ENCODE assay signal across 12 mouse cellular contexts in the genomic region with DNA sequence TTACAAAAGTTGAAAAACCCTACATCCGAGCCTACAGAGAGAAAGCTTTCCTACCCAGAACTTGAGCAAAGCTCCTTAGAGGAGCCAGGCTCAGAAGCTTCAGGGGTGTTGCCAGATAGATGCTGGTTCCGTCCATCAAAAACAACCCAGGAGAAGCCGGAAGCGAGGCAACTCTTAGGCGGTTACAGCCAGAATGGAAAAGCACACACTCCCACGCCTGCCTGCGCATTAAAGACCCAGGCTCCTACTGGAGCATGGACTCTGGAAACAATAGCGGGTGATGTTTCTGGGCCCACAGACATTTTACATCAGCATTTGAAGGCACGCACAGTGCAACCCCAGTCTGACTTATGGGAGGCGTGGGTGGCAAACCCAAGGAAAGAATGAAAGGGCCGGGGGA. TPM values are rescaled to one million over a fixed set of nuclear protein-coding genes. Genes with fewer than 3 reads are reported as not detected.
DNase-seq lines count a peak whose midpoint lies in the region; ATAC-seq and TF ChIP-seq lines count a peak whose summit lies in the region.
"Had no signal": no experiment of that assay in that cellular context is flagged by ENCODE, and none has a peak within 500 bp of the region (broad histone marks: within the 10 kb centered on the region; RNA-seq: fewer than 3 reads in every experiment).

No protein-coding gene starts in this region.

- DNase-seq in gastrocnemius, adult 2 months, result peak; percentile 33
- DNase-seq in gastrocnemius, postnatal 10 days, result no peak
- no peak for DNase-seq in kidney, postnatal 36 days
- DNase-seq in ES-CJ7 (ENCODE audit: low read depth, low spot score), result peak; percentile 42
- no peak for DNase-seq in limb, embryonic 10.5 days (ENCODE audit: low spot score)
- no peak for DNase-seq in left cerebral cortex, postnatal 14 days (ENCODE audit: low spot score in 2 of 2)
- DNase-seq in liver, result no peak
- DNase-seq: cerebellum, adult 11 months had no signal

- intact Hi-C loops in gastrocnemius, adult 2 months (cut with DNase I), result no loop called here
- intact Hi-C loops in left cerebral cortex, postnatal 14 days (cut with DNase I), result no loop called here

- peaks cover 13% of the 10 kb centered on the region for H3K4me1 ChIP-seq in kidney, embryonic 16.5 days (ENCODE audit: insufficient read depth, low read length)
- H3K4me1 ChIP-seq in limb, embryonic 10.5 days, result peaks cover 15% of the 10 kb centered on the region

- TF ChIP-seq CTCF in gastrocnemius, adult 2 months (IDR thresholded peaks at IDR 0.05), result no peak

- H3K27ac ChIP-seq in gastrocnemius, adult 2 months, result peak overlapping the region; percentile 80
- peak overlapping the region; percentile 4; the same call in 1 of the 2 replicates for H3K27ac ChIP-seq in kidney, embryonic 16.5 days (ENCODE audit: low read length)
- 0 out of 2 replicates have a peak overlapping the region, but pooled peaks have one; percentile 53 for H3K27ac ChIP-seq in limb, embryonic 10.5 days
- H3K27ac ChIP-seq: forebrain, embryonic 15.5 days; hindbrain, postnatal 0 days; neural tube, embryonic 13.5 days had no signal

- no peak overlapping the region for H3K4me2 ChIP-seq in kidney, embryonic 16.5 days (replicated peaks; ENCODE audit: low read depth, low read length)
- H3K4me2 ChIP-seq: forebrain, embryonic 15.5 days; neural tube, embryonic 13.5 days had no signal

- H3K27me3 ChIP-seq in kidney, embryonic 16.5 days (ENCODE audit: insufficient read depth, low read length), result no peaks in the 10 kb centered on the region
- peaks cover 6% of the 10 kb centered on the region; the same call in 1 of the 2 replicates for H3K27me3 ChIP-seq in limb, embryonic 10.5 days (ENCODE audit: low read depth, poor library complexity, severe bottlenecking)
- H3K27me3 ChIP-seq: forebrain, embryonic 15.5 days; neural tube, embryonic 13.5 days had no signal

- H3K4me3 ChIP-seq in gastrocnemius, adult 2 months, result peak overlapping the region; percentile 13; the same call in 1 of the 2 replicates
- H3K4me3 ChIP-seq in kidney, embryonic 16.5 days (ENCODE audit: low read length), result no peak overlapping the region
- H3K4me3 ChIP-seq in limb, embryonic 10.5 days, result no peak overlapping the region
- H3K4me3 ChIP-seq: forebrain, embryonic 15.5 days; neural tube, embryonic 13.5 days had no signal

- H3K9ac ChIP-seq in kidney, embryonic 16.5 days (replicated peaks; ENCODE audit: low read length), result no peak overlapping the region
- H3K9ac ChIP-seq: forebrain, embryonic 15.5 days; neural tube, embryonic 13.5 days had no signal

- WGBS in kidney, embryonic 16.5 days, result 62% methylated on average over 11 of the region's 11 CpGs
- 95% methylated on average over 11 of the region's 11 CpGs for whole genome bisulfite sequencing in limb, embryonic 10.5 days

- ATAC-seq in kidney, embryonic 16.5 days (ENCODE audit: low FRiP score, low TSS enrichment), result no peak
- ATAC-seq: forebrain, embryonic 15.5 days; hindbrain, postnatal 0 days had no signal

- no peaks in the 10 kb centered on the region for H3K9me3 ChIP-seq in kidney, embryonic 16.5 days (ENCODE audit: low read length)
- H3K9me3 ChIP-seq in limb, embryonic 10.5 days (replicated peaks), result no peaks in the 10 kb centered on the region
- H3K9me3 ChIP-seq: forebrain, embryonic 15.5 days; neural tube, embryonic 13.5 days had no signal

- H3K36me3 ChIP-seq in kidney, embryonic 16.5 days (ENCODE audit: insufficient read depth, low read length), result no peaks in the 10 kb centered on the region
- no peaks in the 10 kb centered on the region for H3K36me3 ChIP-seq in limb, embryonic 10.5 days
- H3K36me3 ChIP-seq: forebrain, embryonic 15.5 days; neural tube, embryonic 13.5 days had no signal

RNA-seq across cellular contexts. Expression of a gene that starts 32.2 kb away (rescaled TPM):
- 1 to 10 TPM; 1.1 to 3.8 TPM for total RNA-seq in gastrocnemius, adult 2 months (2021)
- 1 to 10 TPM; 2.0 to 2.1 TPM for total RNA-seq in gastrocnemius, postnatal 10 days (2021)
- 1.00 and 1.0 TPM in 2 replicates for polyA plus RNA-seq in kidney, embryonic 16.5 days (2015; fragmentation: Nextera tagmentation; extraction: Ambion mirVana)
- 0.33 and 0.69 TPM in 2 replicates for polyA plus RNA-seq in limb, embryonic 10.5 days (2016; fragmentation: Nextera tagmentation; extraction: Ambion mirVana)
- total RNA-seq in left cerebral cortex, postnatal 14 days (2021), result under 1 TPM; 0.44 to 0.70 TPM

Comparison
In these comparisons a context has a peak if more than half of its experiments do, and no peak if none do; other contexts are left out.
1. DNase-seq: peak in gastrocnemius, adult 2 months (single experiment) and ES-CJ7 (single experiment); none in gastrocnemius, postnatal 10 days (single experiment), kidney, postnatal 36 days (0 of 2), limb, embryonic 10.5 days (single experiment), left cerebral cortex, postnatal 14 days (0 of 2) and liver (single experiment).
2. H3K27ac ChIP-seq: peak in every context shown above with its lines; median percentile 80 in gastrocnemius, adult 2 months; 53 in limb, embryonic 10.5 days; 4 in kidney, embryonic 16.5 days.